Mouse (Mus musculus) kidney, adult 2 months (tissue): Measurements from ENCODE around the gene Pms2.

Experiments
- CTCF ChIP-seq: fragments of 200-500 bp; conservative IDR thresholded peaks from 2 replicates; pipeline ENCODE4 v1.5.1; 2011; ENCODE audit warnings: low read depth, mild to moderate bottlenecking, control low read depth, low read length, moderate library complexity, mixed read lengths; ENCODE audit not compliant: insufficient read depth, insufficient read length
- POLR2A ChIP-seq: fragments of 200-500 bp; IDR thresholded peaks from one replicate; pipeline ENCODE4 v1.6.1; 2011; ENCODE audit warnings: low read depth, low read length, control low read depth

GRCm38 (mm10) chr5:143903813-143904212 lies 6.0 kb upstream of the Pms2 start:
- TF ChIP-seq CTCF (no peak), POLR2A (no peak)
